Mouse (Mus musculus) CD4-positive, CD25-positive, alpha-beta regulatory T cell (primary cell): Measurements from ENCODE around the gene Spata48. TPM values are rescaled to one million over a fixed set of nuclear protein-coding genes. Genes with fewer than 3 reads are reported as not detected.

ENCODE experiments used
- polyA plus RNA-seq: library from polyadenylated mRNA; unstranded; fragments of 100-300 nt; shearing (Covaris generic); gene quantifications from one replicate; pipeline ENCODE4 v1.2.1, GENCODE M21; 2017

The Spata48 gene
- 1.0 TPM for polyA plus RNA-seq

GRCm38 (mm10) chr11:11461635-11462560, at the start of gene Spata48, which contains the start of gene Zpbp:
Gene Spata48 (plus strand): TSS chr11:11462094.
Gene Zpbp (minus strand): TSS chr11:11462408.

Other genes with a start within 250 kb of the Spata48 start
- gene Zpbp, start 314 bp downstream of the Spata48 start, polyA plus RNA-seq = 2.6 TPM
- gene 4930512M02Rik, start 165.7 kb downstream of the Spata48 start, polyA plus RNA-seq = not detected
- 121 TPM for gene Ikzf1, start 222.9 kb downstream of the Spata48 start, polyA plus RNA-seq